Mouse (Mus musculus): ENCODE data around the gene Rps23. TPM values are rescaled to one million over a fixed set of nuclear protein-coding genes. Genes with fewer than 3 reads are reported as not detected.

The Rps23 gene
- polyA plus RNA-seq, 1 experiment from 2014 or later: 288 TPM

DNA sequence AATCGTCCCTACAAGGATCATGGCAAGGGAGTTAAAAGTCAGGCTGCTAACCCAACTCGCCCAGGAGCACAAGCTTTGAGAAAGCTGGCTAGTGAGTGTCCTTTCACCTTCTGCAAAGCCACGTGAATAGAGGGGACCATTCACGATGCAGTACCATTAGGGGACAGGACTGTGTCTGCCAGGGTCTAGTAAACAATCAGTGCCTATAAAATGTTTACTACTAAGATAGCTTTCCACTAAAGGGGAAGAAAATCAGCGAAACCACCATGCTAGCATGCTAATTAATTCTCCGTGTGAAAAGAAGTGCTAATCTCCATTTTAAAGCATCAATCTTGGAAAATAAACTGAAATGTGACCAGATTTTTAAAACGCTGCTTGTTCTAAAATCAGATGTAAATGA, 50.7 kb downstream of the Rps23 start:
- Histone ChIP-seq H3K4me2 (no peak overlapping the region), H3K4me3 (replicated peaks) (no peak overlapping the region), H3K9ac (replicated peaks) (no peak overlapping the region), H3K36me3 (no peaks in the 10 kb centered on the region), H3K27me3 (no peaks in the 10 kb centered on the region), H3K27ac (no peak overlapping the region), H3K4me1 (replicated peaks) (peaks cover 19% of the 10 kb centered on the region; the same call in 1 of the 2 replicates), H3K9me3 (no peaks in the 10 kb centered on the region)
- ATAC-seq (ENCODE audit: insufficient number of reproducible peaks, insufficient read depth, low FRiP score, low TSS enrichment, low read depth): no peak
- WGBS: 23% methylated on average over 7 of the region's 7 CpGs

Other genes with a start within 250 kb of the Rps23 start
- gene Atp6ap1l, start 17.6 kb upstream of the Rps23 start, polyA plus RNA-seq (2016; fragmentation: Nextera tagmentation; extraction: Ambion mirVana): 0.55 and 0.56 TPM in 2 replicates

Measured in limb, embryonic 12.5 days (tissue).